Mouse (Mus musculus) kidney, adult 2 months (tissue): ENCODE data around the gene Ski. TPM values are rescaled to one million over a fixed set of nuclear protein-coding genes. Genes with fewer than 3 reads are reported as not detected.

Source experiments
- DNase-seq: peaks from one replicate; pipeline ENCODE4 v3.0.0; 2021
- H3K27ac ChIP-seq: fragments of 200-500 bp; 2 replicates; pipeline ENCODE4 v1.5.1; 2012; ENCODE audit warnings: low read depth, low read length, control low read depth, inconsistent platforms; ENCODE audit not compliant: insufficient read depth
- H3K27me3 ChIP-seq: fragments of 200-500 bp; replicated peaks from 2 replicates; pipeline ENCODE4 v1.6.1; 2012; ENCODE audit warnings: mild to moderate bottlenecking, moderate library complexity, low read length, inconsistent platforms; ENCODE audit not compliant: control insufficient read depth, insufficient read depth
- H3K36me3 ChIP-seq: fragments of 200-500 bp; 2 replicates; pipeline ENCODE4 v1.6.1; 2012; ENCODE audit warnings: mild to moderate bottlenecking, moderate library complexity, low read length, inconsistent platforms; ENCODE audit not compliant: control insufficient read depth, insufficient read depth
- H3K4me1 ChIP-seq: fragments of 200-500 bp; 2 replicates; pipeline ENCODE4 v1.6.1; 2011; ENCODE audit warnings: low read length; ENCODE audit not compliant: control insufficient read depth, insufficient read depth
- H3K4me3 ChIP-seq: fragments of 200-500 bp; 2 replicates; pipeline ENCODE4 v1.5.1; 2011; ENCODE audit warnings: mild to moderate bottlenecking, low read depth, low read length, control low read depth; ENCODE audit not compliant: insufficient read depth
- CTCF ChIP-seq: fragments of 200-500 bp; conservative IDR thresholded peaks from 2 replicates; pipeline ENCODE4 v1.5.1; 2011; ENCODE audit warnings: low read depth, mild to moderate bottlenecking, control low read depth, low read length, moderate library complexity, mixed read lengths; ENCODE audit not compliant: insufficient read depth, insufficient read length
- POLR2A ChIP-seq: fragments of 200-500 bp; IDR thresholded peaks from one replicate; pipeline ENCODE4 v1.6.1; 2011; ENCODE audit warnings: low read depth, low read length, control low read depth
- WGBS: fragments of 180-500 bp; shearing (Covaris S2); methylation state at CpG from one replicate; pipeline ENCODE4 v1.1.7; 2018; 5-methylcytosine and 5-hydroxymethylcytosine counted together
- polyA plus RNA-seq: library from polyadenylated mRNA; depleted of rRNA; stranded (reverse); fragments of >200 nt; gene quantifications from 2 replicates; pipeline ENCODE4 v1.2.3, GENCODE M21; 2012

The Ski gene
- polyA plus RNA-seq, 1 experiment: 40.4 TPM

GRCm38 (mm10) chr4:155205919-155206318 lies 16.5 kb downstream of the Ski start:
- peak; percentile 96 for DNase-seq
- Histone ChIP-seq H3K27ac (peak overlapping the region; percentile 61), H3K27me3 (no peaks in the 10 kb centered on the region)

GRCm38 (mm10) chr4:155201764-155202163 lies 20.6 kb downstream of the Ski start:
- Histone ChIP-seq H3K36me3 (no peaks in the 10 kb centered on the region), H3K27me3 (no peaks in the 10 kb centered on the region), H3K4me3 (no peak overlapping the region), H3K4me1 (peaks cover 77% of the 10 kb centered on the region), H3K27ac (0 out of 2 replicates have a peak overlapping the region, but pooled peaks have one; percentile 15)
- no peak for TF ChIP-seq POLR2A
- no peak for TF ChIP-seq CTCF
- DNase-seq: no peak
- WGBS: 58% methylated on average over 7 of the region's 7 CpGs

More at GRCm38 (mm10) chr4:155205919-155206318, 16.5 kb downstream of the Ski start:
- Histone ChIP-seq H3K4me1 (peaks cover 80% of the 10 kb centered on the region), H3K4me3 (no peak overlapping the region), H3K36me3 (no peaks in the 10 kb centered on the region)
- no peak for TF ChIP-seq CTCF
- no peak for TF ChIP-seq POLR2A
- WGBS: 19% methylated on average over 6 of the region's 6 CpGs

GRCm38 (mm10) chr4:155200861-155201390 lies 21.5 kb downstream of the Ski start:
- no peaks in the 10 kb centered on the region for H3K36me3 ChIP-seq
- H3K27me3 ChIP-seq: no peaks in the 10 kb centered on the region
- DNase-seq: peak; percentile 61
- H3K4me1 ChIP-seq: peaks cover 78% of the 10 kb centered on the region
- H3K4me3 ChIP-seq: no peak overlapping the region
- TF ChIP-seq CTCF (no peak), POLR2A (no peak)
- WGBS: 57% methylated on average over 3 of the region's 3 CpGs
- H3K27ac ChIP-seq: 0 out of 2 replicates have a peak overlapping the region, but pooled peaks have one; percentile 27

GRCm38 (mm10) chr4:155197726-155198125 lies 24.7 kb downstream of the Ski start:
- no peak overlapping the region for H3K27ac ChIP-seq
- TF ChIP-seq CTCF (no peak), POLR2A (no peak)
- H3K4me3 ChIP-seq: no peak overlapping the region
- 10% methylated on average over 6 of the region's 6 CpGs for WGBS
- no peaks in the 10 kb centered on the region for H3K36me3 ChIP-seq
- peak; percentile 55 for DNase-seq
- no peaks in the 10 kb centered on the region for H3K27me3 ChIP-seq
- peaks cover 66% of the 10 kb centered on the region for H3K4me1 ChIP-seq

GRCm38 (mm10) chr4:155195204-155195603 lies 27.2 kb downstream of the Ski start:
- H3K27me3 ChIP-seq: no peaks in the 10 kb centered on the region
- no peaks in the 10 kb centered on the region for H3K36me3 ChIP-seq
- no peak for DNase-seq
- 71% methylated on average over 9 of the region's 9 CpGs for WGBS
- H3K4me3 ChIP-seq: no peak overlapping the region
- TF ChIP-seq CTCF: no peak
- no peak overlapping the region for H3K27ac ChIP-seq
- peaks cover 65% of the 10 kb centered on the region for H3K4me1 ChIP-seq

- no peaks in the 10 kb centered on the region for H3K36me3 ChIP-seq
- no peaks in the 10 kb centered on the region for H3K27me3 ChIP-seq
- H3K27ac ChIP-seq: peak overlapping the region; percentile 4; the same call in 1 of the 2 replicates
- H3K4me1 ChIP-seq: peaks cover 82% of the 10 kb centered on the region
- no peak for DNase-seq
- no peak overlapping the region for H3K4me3 ChIP-seq
- TF ChIP-seq POLR2A (no peak), CTCF (no peak)
- 57% methylated on average over 7 of the region's 7 CpGs for WGBS
These were observed 32.1 kb downstream of the Ski start for GRCm38 (mm10) chr4:155190275-155190674.

GRCm38 (mm10) chr4:155189711-155190139 lies 32.7 kb downstream of the Ski start:
- 12% methylated on average over 4 of the region's 4 CpGs for whole genome bisulfite sequencing
- TF ChIP-seq CTCF: no peak; the same call in 1 of the 2 replicates
- TF ChIP-seq POLR2A: no peak
- peaks cover 78% of the 10 kb centered on the region for H3K4me1 ChIP-seq
- H3K4me3 ChIP-seq: no peak overlapping the region
- 0 out of 2 replicates have a peak overlapping the region, but pooled peaks have one; percentile 0 for H3K27ac ChIP-seq
- H3K27me3 ChIP-seq: no peaks in the 10 kb centered on the region
- DNase-seq: peak; percentile 62
- H3K36me3 ChIP-seq: no peaks in the 10 kb centered on the region

GRCm38 (mm10) chr4:155188803-155189202 lies 33.6 kb downstream of the Ski start:
- Histone ChIP-seq H3K27me3 (no peaks in the 10 kb centered on the region), H3K36me3 (no peaks in the 10 kb centered on the region), H3K4me1 (peaks cover 75% of the 10 kb centered on the region), H3K27ac (peak overlapping the region; percentile 89), H3K4me3 (no peak overlapping the region)
- TF ChIP-seq CTCF: no peak
- TF ChIP-seq POLR2A: no peak
- DNase-seq: peak; percentile 61
